Mouse (Mus musculus): ENCODE results near the gene Mast4. TPM values are rescaled to one million over a fixed set of nuclear protein-coding genes. Genes with fewer than 3 reads are reported as not detected.

The Mast4 gene
- polyA plus RNA-seq, 1 experiment: 0.04 TPM

- Histone ChIP-seq H3K9me3 (ENCODE audit: control insufficient read depth, low read length) (no peaks in the 10 kb centered on the region), H3K36me3 (ENCODE audit: control insufficient read depth) (no peaks in the 10 kb centered on the region), H3K4me1 (ENCODE audit: control insufficient read depth) (no peaks in the 10 kb centered on the region), H3K4me3 (replicated peaks) (no peak overlapping the region), H3K27me3 (ENCODE audit: control insufficient read depth) (no peaks in the 10 kb centered on the region)
- TF ChIP-seq GATA1 (IDR thresholded peaks at IDR 0.05; ENCODE audit: low read length): no peak
- TF ChIP-seq TAL1 (IDR thresholded peaks at IDR 0.05; ENCODE audit: low read length): no peak
Observed at GRCm38 (mm10) chr13:103254861-103255260, 79.4 kb downstream of the Mast4 start.

DNA sequence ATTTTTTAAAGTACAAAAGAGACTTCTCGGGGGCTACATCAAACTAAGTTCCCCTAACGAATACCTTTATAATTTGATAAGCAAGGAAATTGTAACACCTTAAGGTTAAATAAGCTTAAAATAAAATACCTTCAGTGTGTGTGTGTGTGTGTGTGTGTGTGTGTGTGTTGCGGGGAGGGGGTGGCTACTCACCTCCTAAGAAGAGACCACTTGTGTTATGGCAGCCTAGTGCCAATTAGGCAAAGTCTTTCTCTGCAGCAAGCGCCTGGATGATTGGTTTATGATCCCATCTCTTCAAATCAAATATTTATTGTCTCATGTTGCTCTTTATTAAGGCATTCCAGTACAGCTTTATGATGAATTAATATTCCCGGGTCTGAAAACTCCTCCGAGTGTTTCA, 81.2 kb downstream of the Mast4 start:
- H3K4me3 ChIP-seq (replicated peaks): no peak overlapping the region
- TF ChIP-seq TAL1 (IDR thresholded peaks at IDR 0.05; ENCODE audit: low read length) (no peak), GATA1 (IDR thresholded peaks at IDR 0.05; ENCODE audit: low read length) (no peak)
- H3K36me3 ChIP-seq (ENCODE audit: control insufficient read depth): no peaks in the 10 kb centered on the region
- H3K27me3 ChIP-seq (ENCODE audit: control insufficient read depth): no peaks in the 10 kb centered on the region
- H3K4me1 ChIP-seq (ENCODE audit: control insufficient read depth): no peaks in the 10 kb centered on the region
- H3K9me3 ChIP-seq (ENCODE audit: control insufficient read depth, low read length): no peaks in the 10 kb centered on the region

- Histone ChIP-seq H3K27me3 (ENCODE audit: control insufficient read depth) (no peaks in the 10 kb centered on the region), H3K9me3 (ENCODE audit: control insufficient read depth, low read length) (no peaks in the 10 kb centered on the region), H3K36me3 (ENCODE audit: control insufficient read depth) (no peaks in the 10 kb centered on the region), H3K4me1 (ENCODE audit: control insufficient read depth) (no peaks in the 10 kb centered on the region), H3K4me3 (replicated peaks) (no peak overlapping the region)
- TF ChIP-seq GATA1 (IDR thresholded peaks at IDR 0.05; ENCODE audit: low read length): no peak
- no peak for TF ChIP-seq TAL1 (IDR thresholded peaks at IDR 0.05; ENCODE audit: low read length)
Observed at GRCm38 (mm10) chr13:103248102-103249054, 85.9 kb downstream of the Mast4 start.

DNA sequence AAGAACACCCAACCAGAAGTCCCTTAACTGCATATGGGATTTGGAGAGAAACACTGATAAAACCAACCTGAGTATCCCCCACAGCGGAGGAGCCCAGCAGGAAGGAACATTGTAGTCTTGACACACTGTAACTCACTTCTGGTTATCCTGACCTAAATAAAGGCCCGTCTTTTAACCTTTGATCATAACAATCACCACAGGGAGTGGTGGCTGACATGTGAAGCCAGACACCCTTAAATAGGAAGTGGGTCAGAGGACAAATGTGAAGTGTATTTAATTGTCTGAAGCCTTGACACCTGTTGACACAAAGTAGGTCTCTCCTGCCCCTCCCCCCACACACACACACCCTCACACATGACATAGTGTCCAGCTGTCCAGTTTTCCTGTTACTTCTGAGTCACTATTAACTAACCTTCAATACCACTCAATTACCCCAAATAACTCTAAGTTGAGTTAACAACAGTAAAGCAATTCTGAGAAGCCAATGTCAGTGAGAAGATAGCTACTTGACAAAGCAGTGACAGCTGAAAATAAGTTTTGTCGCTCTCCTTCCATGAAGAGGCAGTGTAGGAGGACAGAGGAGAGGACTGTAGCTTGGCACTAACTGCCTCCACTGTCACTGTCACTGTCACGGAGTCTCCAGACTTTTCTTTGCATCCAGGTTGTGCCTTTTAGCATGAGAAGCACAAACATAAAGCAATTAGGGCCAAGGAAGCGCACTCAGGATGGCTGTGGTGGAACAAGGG, 87.2 kb downstream of the Mast4 start:
- TF ChIP-seq TAL1 (IDR thresholded peaks at IDR 0.05; ENCODE audit: low read length) (no peak), GATA1 (IDR thresholded peaks at IDR 0.05; ENCODE audit: low read length) (no peak)
- Histone ChIP-seq H3K9me3 (ENCODE audit: control insufficient read depth, low read length) (no peaks in the 10 kb centered on the region), H3K4me3 (replicated peaks) (no peak overlapping the region), H3K4me1 (ENCODE audit: control insufficient read depth) (no peaks in the 10 kb centered on the region), H3K36me3 (ENCODE audit: control insufficient read depth) (no peaks in the 10 kb centered on the region), H3K27me3 (ENCODE audit: control insufficient read depth) (no peaks in the 10 kb centered on the region)

- no peak overlapping the region for H3K4me3 ChIP-seq (replicated peaks)
- no peaks in the 10 kb centered on the region for H3K27me3 ChIP-seq (ENCODE audit: control insufficient read depth)
- no peaks in the 10 kb centered on the region for H3K36me3 ChIP-seq (ENCODE audit: control insufficient read depth)
- H3K9me3 ChIP-seq (ENCODE audit: control insufficient read depth, low read length): no peaks in the 10 kb centered on the region
- H3K4me1 ChIP-seq (ENCODE audit: control insufficient read depth): no peaks in the 10 kb centered on the region
- TF ChIP-seq GATA1 (IDR thresholded peaks at IDR 0.05; ENCODE audit: low read length) (no peak), TAL1 (IDR thresholded peaks at IDR 0.05; ENCODE audit: low read length) (no peak)
Observed at GRCm38 (mm10) chr13:103245431-103245830, 88.9 kb downstream of the Mast4 start.

- no peaks in the 10 kb centered on the region for H3K4me1 ChIP-seq (ENCODE audit: control insufficient read depth)
- H3K9me3 ChIP-seq (ENCODE audit: control insufficient read depth, low read length): no peaks in the 10 kb centered on the region
- H3K4me3 ChIP-seq (replicated peaks): no peak overlapping the region
- no peaks in the 10 kb centered on the region for H3K36me3 ChIP-seq (ENCODE audit: control insufficient read depth)
- H3K27me3 ChIP-seq (ENCODE audit: control insufficient read depth): no peaks in the 10 kb centered on the region
- TF ChIP-seq TAL1 (IDR thresholded peaks at IDR 0.05; ENCODE audit: low read length) (no peak), GATA1 (IDR thresholded peaks at IDR 0.05; ENCODE audit: low read length) (no peak)
Observed at GRCm38 (mm10) chr13:103244053-103244452, 90.2 kb downstream of the Mast4 start.

DNA sequence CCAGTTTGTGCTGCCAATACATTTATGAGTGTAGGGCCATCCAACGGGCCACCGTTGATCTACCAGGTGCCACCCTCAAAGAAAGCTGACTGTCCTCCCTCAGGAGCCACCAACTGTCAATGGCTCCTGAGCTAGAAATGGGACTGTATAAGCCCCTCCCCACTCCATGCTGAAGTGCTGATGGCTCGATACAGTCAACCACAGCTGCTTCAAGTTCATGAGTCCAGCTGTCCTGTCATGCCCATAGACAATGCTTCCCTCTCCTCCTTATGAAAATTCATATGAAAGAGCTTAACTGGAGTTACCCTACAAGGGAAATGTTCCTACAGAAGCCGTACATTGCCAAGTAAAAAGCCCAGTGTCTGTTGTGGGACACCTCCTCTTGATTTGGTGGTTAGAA, 93.2 kb downstream of the Mast4 start:
- no peak overlapping the region for H3K4me3 ChIP-seq (replicated peaks)
- H3K9me3 ChIP-seq (ENCODE audit: control insufficient read depth, low read length): no peaks in the 10 kb centered on the region
- TF ChIP-seq TAL1 (IDR thresholded peaks at IDR 0.05; ENCODE audit: low read length): no peak
- no peak for TF ChIP-seq GATA1 (IDR thresholded peaks at IDR 0.05; ENCODE audit: low read length)
- H3K27me3 ChIP-seq (ENCODE audit: control insufficient read depth): no peaks in the 10 kb centered on the region
- no peaks in the 10 kb centered on the region for H3K36me3 ChIP-seq (ENCODE audit: control insufficient read depth)
- no peaks in the 10 kb centered on the region for H3K4me1 ChIP-seq (ENCODE audit: control insufficient read depth)

GRCm38 (mm10) chr13:103239654-103240053, 94.6 kb downstream of the Mast4 start:
- Histone ChIP-seq H3K4me1 (ENCODE audit: control insufficient read depth) (no peaks in the 10 kb centered on the region), H3K36me3 (ENCODE audit: control insufficient read depth) (no peaks in the 10 kb centered on the region), H3K4me3 (replicated peaks) (no peak overlapping the region), H3K9me3 (ENCODE audit: control insufficient read depth, low read length) (no peaks in the 10 kb centered on the region), H3K27me3 (ENCODE audit: control insufficient read depth) (no peaks in the 10 kb centered on the region)
- TF ChIP-seq TAL1 (IDR thresholded peaks at IDR 0.05; ENCODE audit: low read length) (no peak), GATA1 (IDR thresholded peaks at IDR 0.05; ENCODE audit: low read length) (no peak)

DNA sequence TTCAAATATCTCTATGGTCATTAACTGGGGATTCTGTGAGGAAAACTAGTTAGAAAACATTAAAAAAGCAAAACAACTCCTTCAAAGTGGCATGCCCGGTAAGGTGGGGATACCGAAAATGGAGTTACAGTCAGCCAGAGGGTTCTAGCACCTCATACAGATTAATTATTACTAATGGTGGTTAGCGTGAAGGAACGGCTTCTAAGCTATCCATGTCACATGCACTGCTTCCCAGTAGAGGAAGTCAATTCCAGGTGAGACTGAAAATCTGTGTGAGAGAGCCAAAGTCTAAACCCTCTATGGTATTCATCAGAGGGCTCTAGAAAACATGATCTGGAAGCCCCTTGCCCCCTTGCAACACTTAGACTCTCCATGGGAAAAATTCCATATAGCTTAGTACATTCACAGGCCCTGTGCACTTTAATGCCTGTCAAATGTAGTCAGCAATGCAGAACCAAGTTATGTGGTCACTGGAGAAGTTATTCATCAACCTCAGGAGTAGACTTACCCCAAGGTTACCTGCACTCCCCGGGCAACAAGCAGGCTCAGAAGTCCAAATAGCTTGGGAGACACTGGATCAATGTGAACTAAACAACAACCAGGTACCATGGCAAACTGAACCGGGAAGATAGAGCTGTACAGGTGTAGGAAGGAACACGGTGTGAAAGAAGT, 96.1 kb downstream of the Mast4 start:
- Histone ChIP-seq H3K4me3 (replicated peaks) (no peak overlapping the region), H3K27me3 (ENCODE audit: control insufficient read depth) (no peaks in the 10 kb centered on the region), H3K36me3 (ENCODE audit: control insufficient read depth) (no peaks in the 10 kb centered on the region), H3K9me3 (ENCODE audit: control insufficient read depth, low read length) (no peaks in the 10 kb centered on the region), H3K4me1 (ENCODE audit: control insufficient read depth) (no peaks in the 10 kb centered on the region)
- TF ChIP-seq TAL1 (IDR thresholded peaks at IDR 0.05; ENCODE audit: low read length) (no peak), GATA1 (IDR thresholded peaks at IDR 0.05; ENCODE audit: low read length) (no peak)

Data from erythroblast, embryonic 14.5 days (primary cell).